Mouse (Mus musculus): Measurements from ENCODE around the gene Ak6.

Gene Ak6

DNA sequence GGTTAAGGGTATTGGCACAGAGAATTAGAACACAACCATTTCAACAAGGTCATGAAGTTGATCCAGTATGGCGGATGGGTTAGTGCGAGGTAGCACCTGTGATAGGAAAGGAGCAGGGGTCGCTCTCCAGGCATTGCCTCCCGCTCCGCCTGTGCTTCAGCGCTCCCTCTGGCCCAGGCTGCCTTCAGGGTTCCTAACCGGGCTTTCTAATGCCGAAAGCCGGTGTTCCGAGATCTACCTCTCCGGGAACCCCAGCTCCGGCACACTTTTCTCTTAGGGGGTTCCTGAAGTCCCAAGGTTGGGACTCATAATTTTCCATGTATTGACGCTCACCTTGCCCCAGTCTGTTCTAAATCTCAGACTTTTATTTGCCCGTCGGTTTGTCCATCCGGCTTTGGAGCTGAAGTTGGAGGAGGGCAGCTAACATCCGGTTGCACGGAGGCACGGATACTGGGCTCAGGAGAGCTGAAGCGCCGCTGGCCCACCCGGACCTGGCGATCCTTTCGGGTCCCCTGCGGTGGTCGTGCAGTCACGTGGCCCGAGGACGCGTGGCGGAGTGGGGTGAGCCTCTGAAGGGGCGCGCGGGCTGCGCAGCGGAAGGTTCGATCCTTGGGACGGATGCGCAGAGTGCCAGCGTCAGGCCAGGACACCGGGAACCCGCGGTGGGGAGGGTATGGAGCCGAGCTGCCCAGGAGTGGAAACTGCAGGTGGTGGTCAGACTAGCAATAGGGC lies 18.7 kb downstream of the Ak6 start, which contains the start of gene Ccdc125:
Ccdc125 (plus strand) TSS at position 427 of the 732 bp plus-strand sequence.
- no peak for DNase-seq (ENCODE audit: low read depth, low spot score)

DNA sequence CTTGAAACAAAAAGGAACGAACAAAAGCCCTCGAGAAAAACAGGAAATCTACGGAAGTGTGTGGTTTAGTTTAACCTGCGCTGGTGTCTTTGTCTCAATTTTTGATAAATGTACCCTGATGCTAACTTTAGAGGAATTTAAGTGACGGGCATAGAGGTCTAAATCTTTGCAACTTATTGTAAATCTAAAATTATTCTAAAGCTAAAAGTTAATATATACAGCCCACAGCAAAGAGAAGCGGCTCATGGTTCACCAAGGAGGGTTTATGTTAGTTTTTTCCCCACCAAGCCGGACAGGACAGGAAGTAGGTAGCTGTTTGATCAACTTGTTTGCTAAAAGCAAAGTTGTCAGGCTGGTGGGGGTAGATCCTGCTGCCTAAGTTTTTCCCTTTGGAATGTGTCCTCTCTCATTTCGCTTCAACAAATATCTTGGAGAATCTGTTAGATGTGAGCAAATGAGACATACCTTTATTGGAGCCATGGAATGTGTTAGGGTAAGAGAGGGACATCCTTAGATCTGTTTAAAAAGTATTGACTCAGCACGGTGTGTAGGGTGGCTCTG lies 19.5 kb downstream of the Ak6 start:
- no peak for DNase-seq (ENCODE audit: low read depth, low spot score)

DNA sequence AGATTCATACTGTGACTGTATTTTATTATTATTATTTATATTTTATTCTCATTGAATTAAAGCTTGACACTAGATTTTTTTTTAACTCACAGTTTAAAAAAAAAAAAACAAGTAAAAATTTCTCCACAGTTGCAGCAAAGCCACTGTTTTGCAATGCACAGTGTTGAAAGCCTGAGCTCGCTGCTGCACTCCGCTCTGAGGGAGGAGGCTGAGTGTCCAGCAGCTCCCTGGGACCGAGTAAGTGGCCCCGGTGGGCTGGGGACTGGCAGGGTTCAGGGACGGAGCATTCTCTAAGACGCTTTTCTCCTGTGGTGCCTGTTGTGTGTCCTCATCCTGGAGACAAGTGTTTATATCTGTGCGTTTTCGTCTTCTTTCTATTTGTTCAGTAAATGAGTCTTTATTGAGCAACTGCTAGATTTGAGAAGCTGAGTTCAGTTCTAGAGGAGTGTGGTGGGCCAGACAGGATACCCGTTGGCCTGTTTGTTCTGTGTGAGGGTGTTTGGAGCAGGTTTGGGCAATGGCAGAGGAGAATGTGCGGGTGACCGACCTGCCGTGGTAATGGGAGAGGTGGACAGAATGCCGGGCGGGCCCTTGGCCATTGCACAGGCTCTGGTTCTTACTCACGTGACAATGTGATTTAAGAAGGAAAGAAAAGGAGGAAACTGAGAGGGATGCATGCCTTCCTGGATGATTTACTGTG lies 25.3 kb downstream of the Ak6 start:
- no peak for DNase-seq (ENCODE audit: low read depth, low spot score)

DNA sequence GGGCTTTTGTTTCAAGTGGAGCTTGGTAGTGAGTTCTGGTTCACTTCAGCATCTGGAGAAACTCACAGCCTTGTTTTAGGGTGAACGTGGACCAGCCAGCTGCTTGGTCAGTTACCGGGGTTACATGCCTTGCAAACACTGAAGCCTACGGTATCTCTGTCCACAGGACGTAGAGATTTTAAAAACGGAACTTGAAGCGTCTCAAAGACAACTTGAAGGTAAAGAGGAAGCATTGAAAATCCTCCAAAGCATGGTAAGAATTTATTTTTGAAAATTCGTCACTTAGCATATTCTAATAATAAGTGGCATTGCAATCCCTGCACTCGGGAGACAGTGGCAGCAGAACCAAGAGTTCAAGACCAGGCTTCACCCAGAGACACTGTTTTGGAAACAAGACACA lies 30.8 kb downstream of the Ak6 start:
- no peak for DNase-seq (ENCODE audit: low read depth, low spot score)

DNA sequence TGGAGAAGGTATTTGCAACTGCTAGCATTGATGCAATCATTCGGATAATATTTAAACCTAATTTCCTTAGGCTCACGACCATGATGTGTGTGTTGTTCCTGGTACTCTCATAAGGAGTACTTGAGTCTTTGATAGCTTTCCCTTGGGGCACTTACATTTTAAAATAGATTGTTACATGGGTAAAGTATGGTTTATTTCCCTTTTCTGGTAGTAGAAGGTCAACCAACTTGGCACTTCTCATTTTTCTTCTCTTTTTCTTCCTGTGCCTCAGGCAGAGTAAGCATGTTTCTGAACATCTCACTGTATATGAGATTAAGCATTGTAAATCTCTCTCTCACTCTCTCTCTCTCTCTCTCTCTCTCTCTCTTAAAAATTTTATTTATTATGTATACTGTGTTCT lies 32.1 kb downstream of the Ak6 start:
- DNase-seq (ENCODE audit: low read depth, low spot score) = no peak

DNA sequence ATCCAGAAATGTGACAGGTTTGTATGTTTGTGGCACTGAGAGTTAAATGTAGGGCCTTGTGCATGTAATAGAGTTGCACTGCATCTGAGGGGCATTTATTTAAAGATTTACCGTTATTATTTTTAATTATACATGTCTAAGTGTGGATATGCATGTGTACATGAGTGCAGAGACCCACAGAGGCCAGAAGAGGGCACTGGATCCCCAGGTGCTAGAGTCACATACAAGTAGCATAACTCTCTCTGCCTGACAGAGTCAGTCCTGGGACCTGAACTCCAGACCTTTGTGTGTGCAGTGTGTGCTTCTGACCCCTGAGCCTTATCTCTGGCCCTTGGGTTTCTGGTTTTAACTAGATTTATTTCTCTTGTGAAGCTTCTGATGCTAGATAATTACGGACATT lies 33.6 kb downstream of the Ak6 start:
- DNase-seq (ENCODE audit: low read depth, low spot score) = no peak

DNA sequence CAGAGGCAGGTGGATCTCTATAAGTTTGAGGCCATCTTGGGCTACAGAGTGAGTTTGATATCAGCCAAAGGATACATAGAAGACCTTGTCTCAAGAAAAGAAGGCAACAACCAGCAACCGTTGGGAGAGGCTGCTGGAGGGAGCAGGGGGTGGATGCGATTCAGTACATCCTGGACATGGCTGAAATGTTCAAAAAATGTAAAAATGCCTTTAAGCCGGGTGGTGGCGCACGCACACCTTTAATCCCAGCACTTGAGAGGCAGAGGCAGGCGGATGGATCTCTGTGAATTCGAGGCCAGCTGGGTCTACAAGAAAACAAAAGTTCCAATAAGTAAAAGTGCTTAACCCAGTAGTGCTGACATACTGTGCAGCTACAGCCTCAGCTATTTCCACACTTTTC lies 36.7 kb downstream of the Ak6 start:
- no peak for DNase-seq (ENCODE audit: low read depth, low spot score)

DNA sequence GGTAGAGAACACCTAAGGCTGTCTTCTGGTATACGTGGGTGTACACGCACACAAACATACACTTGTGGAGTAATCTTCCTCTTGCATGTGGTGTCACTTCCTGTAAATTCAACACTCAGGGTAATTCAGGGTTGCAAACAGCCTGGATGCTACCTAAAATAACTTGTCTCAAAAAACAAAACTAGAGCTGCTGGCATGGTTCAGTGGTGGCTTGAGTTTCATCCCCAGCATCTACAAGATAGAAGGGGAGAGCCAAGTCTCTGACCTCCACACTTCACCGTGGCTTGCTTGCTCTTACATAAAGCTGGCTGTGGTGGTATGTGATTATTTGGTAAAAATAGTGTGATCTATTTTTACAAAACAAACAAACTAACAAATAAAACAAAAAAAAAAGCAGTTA lies 46.8 kb downstream of the Ak6 start:
- DNase-seq (ENCODE audit: low read depth, low spot score) = no peak

DNA sequence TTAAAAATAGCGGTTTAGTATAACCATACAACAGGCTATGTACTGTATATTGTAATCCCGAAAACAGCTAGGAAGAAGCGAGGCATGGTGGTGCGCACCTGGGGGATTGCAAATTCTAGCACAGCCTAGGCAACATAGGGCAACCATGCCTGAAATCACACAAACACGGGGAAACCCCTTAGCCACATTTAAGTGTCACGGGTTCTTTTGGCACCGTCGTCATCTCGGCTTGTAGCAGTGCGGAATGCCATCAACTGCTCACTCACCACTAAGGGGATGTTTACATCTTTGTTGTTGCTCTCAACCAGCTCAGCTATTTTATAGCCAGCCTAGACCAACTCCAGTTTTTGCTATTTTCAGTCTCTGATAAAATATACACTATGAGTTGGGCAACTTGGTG lies 48.1 kb downstream of the Ak6 start:
- no peak for DNase-seq (ENCODE audit: low read depth, low spot score)

DNA sequence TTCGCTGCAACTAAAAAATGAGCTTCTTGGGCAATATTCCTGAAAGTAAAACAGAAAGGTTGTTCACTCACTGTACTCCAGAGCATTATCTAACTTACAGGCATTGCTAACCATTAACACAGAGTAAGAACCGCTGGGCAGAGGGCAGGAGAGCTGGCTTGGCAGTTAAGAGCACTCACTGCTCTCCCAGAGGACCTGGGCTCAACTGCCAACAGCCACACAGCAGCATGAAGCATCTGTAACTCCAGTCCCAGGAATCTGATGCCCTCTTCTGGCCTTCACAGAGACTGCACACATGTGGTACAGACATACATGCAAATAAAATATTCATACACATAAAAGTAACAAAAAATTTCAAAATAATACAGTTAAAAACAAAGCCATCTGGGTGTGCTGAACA lies 52.7 kb downstream of the Ak6 start:
- no peak for DNase-seq (ENCODE audit: low read depth, low spot score)

DNA sequence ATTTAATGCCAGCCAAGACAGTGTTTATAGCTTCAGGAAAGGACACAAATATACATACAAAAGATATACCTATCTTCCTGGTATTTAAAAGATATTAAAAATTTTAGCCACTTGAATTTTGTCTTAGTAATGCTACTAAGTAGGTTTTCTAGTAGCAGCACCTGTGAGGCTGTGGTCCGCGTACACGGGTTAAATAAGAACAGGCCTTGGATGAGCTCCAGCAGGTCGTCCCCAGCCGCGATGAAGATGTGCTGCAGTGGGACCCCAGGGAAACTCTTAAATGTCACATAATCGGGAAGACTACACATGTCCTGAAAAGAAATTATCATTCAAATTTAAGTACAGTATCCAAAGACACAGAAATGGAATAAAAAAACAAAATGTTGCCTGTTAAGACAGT lies 55.4 kb downstream of the Ak6 start:
- no peak for DNase-seq (ENCODE audit: low read depth, low spot score)

DNA sequence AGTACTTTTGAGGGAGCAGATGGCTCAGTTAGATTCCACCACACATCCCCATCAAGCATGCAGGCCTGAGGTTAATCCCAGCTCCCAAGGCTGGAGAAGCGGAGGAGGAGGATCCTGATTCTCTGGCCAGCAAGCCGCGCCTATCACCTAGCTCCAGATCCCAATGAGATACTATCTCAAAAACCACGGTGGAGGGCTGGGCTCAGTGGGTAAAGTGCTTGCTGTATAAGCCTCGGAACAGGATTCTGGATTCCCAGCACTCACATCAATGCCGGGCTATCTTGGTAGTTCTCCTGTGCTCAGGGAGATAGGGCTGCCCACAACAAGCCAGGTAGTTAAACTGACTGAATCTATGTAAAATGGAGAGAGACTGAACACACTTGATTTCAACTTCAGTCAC lies 64.7 kb downstream of the Ak6 start:
- DNase-seq (ENCODE audit: low read depth, low spot score) = no peak
